Mouse (Mus musculus) MEL (cell line): ENCODE data around the gene Gm4858. TPM values are rescaled to one million over a fixed set of nuclear protein-coding genes. Genes with fewer than 3 reads are reported as not detected.
"Not testable (repeated sequence)": the region's sequence is repeated elsewhere in the genome, so short reads cannot be mapped to it uniquely, and the experiment has no call there.

ENCODE experiments used
- DNase-seq: peaks from one replicate; pipeline ENCODE4 v3.0.0; 2011; ENCODE audit warnings: low read depth, low spot score
- H3K27ac ChIP-seq: 2 replicates; pipeline ENCODE4 v1.5.1; 2012; ENCODE audit warnings: low read depth, mild to moderate bottlenecking, control low read depth, low read length, moderate library complexity; ENCODE audit not compliant: control insufficient read depth
- H3K27me3 ChIP-seq, 2 experiments: fragments of 150-350 bp in 1 of 2; sonication (generic) in 1 of 2; 2 replicates each; pipeline ENCODE4 v1.6.1; 2012; ENCODE audit warnings: low read length in 2 of 2, mild to moderate bottlenecking in 2 of 2, improper control_type of control experiment in 1 of 2, moderate library complexity in 1 of 2; ENCODE audit not compliant: insufficient read depth in 2 of 2, control insufficient read depth in 1 of 2
- H3K36me3 ChIP-seq, 2 experiments: 2 replicates each; pipeline ENCODE4 v1.6.1; 2012 to 2014; ENCODE audit warnings: low read length in 2 of 2, improper control_type of control experiment in 1 of 2, inconsistent platforms in 1 of 2, mild to moderate bottlenecking in 1 of 2; ENCODE audit not compliant: insufficient read depth in 2 of 2, control insufficient read depth in 1 of 2
- H3K4me1 ChIP-seq, 2 experiments: fragments of 150-350 bp in 1 of 2; sonication (generic) in 1 of 2; 2 replicates each; pipeline ENCODE4 v1.6.1; 2012; ENCODE audit warnings: low read length in 2 of 2, improper control_type of control experiment in 1 of 2, mild to moderate bottlenecking in 1 of 2; ENCODE audit not compliant: insufficient read depth in 2 of 2, control insufficient read depth in 1 of 2
- H3K4me3 ChIP-seq, 2 experiments: fragments of 150-350 bp in 1 of 2; sonication (generic) in 1 of 2; 2 replicates each; pipeline ENCODE4 v1.5.1; 2012; ENCODE audit warnings: low read depth in 2 of 2, low read length in 2 of 2, mild to moderate bottlenecking in 2 of 2, moderate library complexity in 2 of 2, control low read depth in 1 of 2, improper control_type of control experiment in 1 of 2; ENCODE audit not compliant: control insufficient read depth in 1 of 2, insufficient read depth in 1 of 2
- H3K79me2 ChIP-seq: 2 replicates; pipeline ENCODE4 v1.6.1; 2012; ENCODE audit warnings: mild to moderate bottlenecking, low read length, moderate library complexity; ENCODE audit not compliant: control insufficient read depth, poor library complexity, insufficient read depth
- H3K9ac ChIP-seq: 2 replicates; pipeline ENCODE4 v1.6.1; 2012; ENCODE audit warnings: low read depth, mild to moderate bottlenecking, control low read depth, low read length, moderate library complexity; ENCODE audit not compliant: control insufficient read depth, poor library complexity, severe bottlenecking
- H3K9me3 ChIP-seq: fragments of 150-350 bp; sonication (generic); replicated peaks from 2 replicates; pipeline ENCODE4 v1.6.1; 2012; ENCODE audit warnings: mild to moderate bottlenecking, low read length, improper control_type of control experiment, moderate library complexity; ENCODE audit not compliant: insufficient read depth
- CHD2 ChIP-seq: IDR thresholded peaks from 2 replicates; pipeline ENCODE4 v1.6.1; 2011; ENCODE audit warnings: low read length, improper control_type of control experiment
- ELF1 ChIP-seq: IDR thresholded peaks from 2 replicates; pipeline ENCODE4 v1.6.1; 2014; ENCODE audit warnings: low read depth, mild to moderate bottlenecking, inconsistent platforms, low read length, improper control_type of control experiment, moderate library complexity
- GATA1 ChIP-seq: IDR thresholded peaks from 2 replicates; pipeline ENCODE4 v1.6.1; 2011; ENCODE audit warnings: low read depth, low read length, improper control_type of control experiment
- HCFC1 ChIP-seq: IDR thresholded peaks from 2 replicates; pipeline ENCODE4 v1.6.1; 2012; ENCODE audit warnings: low read depth, mild to moderate bottlenecking, inconsistent platforms, low read length, improper control_type of control experiment, moderate library complexity
- MAX ChIP-seq: IDR thresholded peaks from 2 replicates; pipeline ENCODE4 v1.6.1; 2011; ENCODE audit warnings: low read length, improper control_type of control experiment
- MEF2A ChIP-seq: IDR thresholded peaks from 2 replicates; pipeline ENCODE4 v1.6.1; 2014; ENCODE audit warnings: low read depth, mild to moderate bottlenecking, inconsistent platforms, low read length, improper control_type of control experiment; ENCODE audit not compliant: poor library complexity, insufficient replicate concordance, severe bottlenecking; ENCODE audit errors: extremely low read depth
- MXI1 ChIP-seq: IDR thresholded peaks from 2 replicates; pipeline ENCODE4 v1.6.1; 2011; ENCODE audit warnings: mild to moderate bottlenecking, low read depth, low read length, improper control_type of control experiment
- MYC ChIP-seq: IDR thresholded peaks from 2 replicates; pipeline ENCODE4 v1.6.1; 2011; ENCODE audit warnings: low read depth, mild to moderate bottlenecking, low read length, improper control_type of control experiment, moderate library complexity
- NELFE ChIP-seq: IDR thresholded peaks from 2 replicates; pipeline ENCODE4 v1.6.1; 2011; ENCODE audit warnings: low read depth, low read length, improper control_type of control experiment
- RCOR1 ChIP-seq: IDR thresholded peaks from 2 replicates; pipeline ENCODE4 v1.6.1; 2012; ENCODE audit warnings: low read depth, mild to moderate bottlenecking, inconsistent platforms, low read length, improper control_type of control experiment
- SIN3A ChIP-seq: IDR thresholded peaks from 2 replicates; pipeline ENCODE4 v1.6.1; 2012; ENCODE audit warnings: low read length, improper control_type of control experiment, inconsistent platforms
- TCF12 ChIP-seq: IDR thresholded peaks from 2 replicates; pipeline ENCODE4 v1.6.1; 2014; ENCODE audit warnings: low read depth, mild to moderate bottlenecking, inconsistent platforms, low read length, improper control_type of control experiment, moderate library complexity
- UBTF ChIP-seq: IDR thresholded peaks from 2 replicates; pipeline ENCODE4 v1.6.1; 2012; ENCODE audit warnings: low read depth, mild to moderate bottlenecking, inconsistent platforms, low read length, improper control_type of control experiment, moderate library complexity, borderline replicate concordance; ENCODE audit not compliant: insufficient read depth
- ZKSCAN1 ChIP-seq: IDR thresholded peaks from 2 replicates; pipeline ENCODE4 v1.6.1; 2012; ENCODE audit warnings: low read depth, mild to moderate bottlenecking, inconsistent platforms, low read length, improper control_type of control experiment, moderate library complexity
- ZMIZ1 ChIP-seq: IDR thresholded peaks from 2 replicates; pipeline ENCODE4 v1.6.1; 2012; ENCODE audit warnings: low read depth, mild to moderate bottlenecking, inconsistent platforms, low read length, improper control_type of control experiment, moderate library complexity
- polyA plus RNA-seq, 2 experiments: library from polyadenylated mRNA; stranded (reverse) in 1 of 2; unstranded in 1 of 2; fragments of >175 nt in 1 of 2; fragments of >200 nt in 1 of 2; gene quantifications; 2 replicates each; pipeline versions ENCODE4 v1.2.1 to v1.2.4; 2012; ENCODE audit warnings: low replicate concordance in 2 of 2, low read depth in 1 of 2; ENCODE audit not compliant: insufficient read length in 2 of 2, insufficient read depth in 1 of 2, missing spikeins in 1 of 2
- total RNA-seq: library from RNA; depleted of rRNA; stranded (reverse); fragments of 300-350 nt; gene quantifications from 2 replicates; pipeline ENCODE4 v1.2.3, GENCODE M21; 2012; rRNA removed

The Gm4858 gene
- total RNA-seq (not detected in 2 replicates), polyA plus RNA-seq (not detected)

GRCm38 (mm10) chr3:93068523-93068922, at the start of gene Gm4858:
Gene Gm4858 (plus strand): TSS chr3:93068823.
- H3K36me3 ChIP-seq, H3K4me1 ChIP-seq, H3K79me2 ChIP-seq, H3K9ac ChIP-seq, DNase-seq, H3K27me3 ChIP-seq, H3K9me3 ChIP-seq, H3K4me3 ChIP-seq, H3K27ac ChIP-seq: not testable (repeated sequence)

GRCm38 (mm10) chr3:93018960-93019359, 49.7 kb upstream of the Gm4858 start, which contains the start of gene Lce1m:
Gene Lce1m (minus strand): TSS chr3:93019060.
- Histone ChIP-seq H3K9me3 (no peaks in the 10 kb centered on the region), H3K9ac (no peak within 1 kb of the TSS), H3K36me3 (no peaks in the 10 kb centered on the region), H3K4me1 (no peaks in the 10 kb centered on the region)
- no peak for TF ChIP-seq ZMIZ1
- no peak for TF ChIP-seq MYC
- no peak for TF ChIP-seq NELFE
- no peak for TF ChIP-seq UBTF
- TF ChIP-seq TCF12 = no peak
- no peak for TF ChIP-seq MEF2A
- TF ChIP-seq MAX = no peak
- TF ChIP-seq HCFC1 = no peak
- TF ChIP-seq RCOR1 = no peak
- TF ChIP-seq SIN3A = no peak
- TF ChIP-seq, all 39 proteins: peak for 0
- Histone ChIP-seq H3K27ac (no peak within 1 kb of the TSS), H3K79me2 (no peaks in the 10 kb centered on the region), H3K27me3 (no peaks in the 10 kb centered on the region), H3K4me3 (no peak within 1 kb of the TSS)
- no peak for DNase-seq

- no peak overlapping the region for H3K4me3 ChIP-seq
- DNase-seq = no peak
- TF ChIP-seq ELF1 (no peak), CHD2 (no peak), ZKSCAN1 (no peak), GATA1 (no peak), MXI1 (no peak), NELFE (no peak)
- TF ChIP-seq, all 39 proteins: peak for 0
- Histone ChIP-seq H3K9me3 (no peaks in the 10 kb centered on the region), H3K79me2 (no peaks in the 10 kb centered on the region), H3K36me3 (no peaks in the 10 kb centered on the region), H3K27ac (no peak overlapping the region), H3K4me1 (no peaks in the 10 kb centered on the region), H3K9ac (no peak overlapping the region), H3K27me3 (no peaks in the 10 kb centered on the region)
These were observed 47.5 kb upstream of the Gm4858 start for GRCm38 (mm10) chr3:93021171-93021570.
